Mouse (Mus musculus) heart, adult 2 months (tissue): Measurements from ENCODE around the gene Mcrs1.

ENCODE experiments used
- EP300 ChIP-seq: fragments of 200-500 bp; IDR thresholded peaks from 2 replicates; pipeline ENCODE4 v1.6.1; 2011; ENCODE audit warnings: low read depth, low read length, control low read depth; ENCODE audit not compliant: insufficient read depth
- POLR2A ChIP-seq: fragments of 200-500 bp; IDR thresholded peaks from 2 replicates; pipeline ENCODE4 v1.6.1; 2011; ENCODE audit warnings: mild to moderate bottlenecking, low read depth, low read length, control low read depth; ENCODE audit not compliant: insufficient read depth

DNA sequence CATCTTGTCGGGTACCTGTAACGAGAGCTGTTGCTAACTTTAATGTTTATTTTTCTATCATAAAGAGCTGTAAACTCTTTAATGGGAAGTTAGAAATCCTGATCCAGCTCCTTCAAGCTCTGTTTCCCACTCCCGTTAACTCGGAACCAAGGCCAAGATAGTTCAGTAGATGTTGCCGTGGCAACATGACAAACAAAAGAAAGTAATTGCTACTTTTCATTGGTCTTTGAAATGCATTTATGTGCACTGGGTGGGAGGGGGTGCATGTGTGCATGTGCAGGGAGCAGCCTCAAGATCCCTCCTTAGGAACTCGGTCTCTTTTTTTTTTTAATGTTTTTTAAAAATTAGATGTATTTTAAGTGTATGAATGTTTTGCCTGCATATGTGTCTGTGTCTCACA is 56.7 kb downstream of the Mcrs1 start:
- TF ChIP-seq POLR2A: no peak
- no peak for TF ChIP-seq EP300
